24 mouse cellular contexts compared by ENCODE assay signal in the genomic region with DNA sequence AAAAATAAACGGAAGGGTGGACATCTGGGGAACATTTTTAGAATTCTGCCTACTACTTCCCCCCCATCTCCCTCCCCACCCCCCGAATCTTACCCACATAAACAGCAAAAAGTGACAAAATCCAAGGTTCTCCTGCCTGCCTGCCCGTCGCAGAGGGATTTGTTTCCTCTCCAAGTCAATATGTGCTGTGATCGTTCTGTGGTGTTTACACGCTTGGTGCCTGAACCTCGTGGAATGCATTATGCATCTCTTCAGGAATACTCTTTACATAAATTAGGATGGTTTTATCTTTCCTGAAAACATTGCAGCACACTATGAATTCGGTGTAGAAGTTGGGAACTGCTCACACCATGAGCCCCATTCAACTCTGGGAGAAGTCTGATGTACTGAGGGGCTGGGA. TPM values are rescaled to one million over a fixed set of nuclear protein-coding genes. Genes with fewer than 3 reads are reported as not detected.
"Had no signal": no experiment of that assay in that cellular context is flagged by ENCODE, and none has a peak within 500 bp of the region (broad histone marks: within the 10 kb centered on the region; RNA-seq: fewer than 3 reads in every experiment).

No protein-coding gene starts in this region.

- H3K9me3 ChIP-seq: lung, embryonic 15.5 days; midbrain, embryonic 10.5 days; midbrain, embryonic 12.5 days; midbrain, embryonic 15.5 days; neural tube, embryonic 13.5 days; neural tube, embryonic 15.5 days; stomach, embryonic 15.5 days had no signal

- H3K9ac ChIP-seq: liver, postnatal 0 days; lung, embryonic 15.5 days; midbrain, embryonic 12.5 days; midbrain, embryonic 15.5 days; neural tube, embryonic 13.5 days; neural tube, embryonic 15.5 days; stomach, embryonic 15.5 days had no signal

- ATAC-seq: liver, postnatal 0 days; lung, postnatal 0 days; midbrain, embryonic 15.5 days had no signal

- H3K27me3 ChIP-seq: lung, embryonic 15.5 days; midbrain, embryonic 12.5 days; midbrain, embryonic 15.5 days; neural tube, embryonic 13.5 days; neural tube, embryonic 15.5 days; stomach, embryonic 15.5 days had no signal

- H3K4me2 ChIP-seq: lung, embryonic 15.5 days; midbrain, embryonic 12.5 days; midbrain, embryonic 15.5 days; neural tube, embryonic 13.5 days; neural tube, embryonic 15.5 days; stomach, embryonic 15.5 days had no signal

- H3K36me3 ChIP-seq: lung, embryonic 15.5 days; midbrain, embryonic 10.5 days; midbrain, embryonic 12.5 days; midbrain, embryonic 15.5 days; neural tube, embryonic 13.5 days; neural tube, embryonic 15.5 days; stomach, embryonic 15.5 days had no signal

- DNase-seq: liver, postnatal 0 days; lung, adult 2 months; lung, postnatal 4 days; retina, postnatal 1 day; right cerebral cortex, adult 18-20 months; thymus, adult 2 months; thymus, postnatal 25 days; thymus, postnatal 4 days had no signal

- H3K27ac ChIP-seq: lung, embryonic 15.5 days; midbrain, embryonic 10.5 days; midbrain, embryonic 12.5 days; midbrain, embryonic 15.5 days; neural tube, embryonic 13.5 days; neural tube, embryonic 15.5 days; stomach, embryonic 15.5 days; stomach, postnatal 0 days had no signal

- H3K4me1 ChIP-seq: lung, embryonic 15.5 days; midbrain, embryonic 10.5 days; midbrain, embryonic 12.5 days; stomach, embryonic 15.5 days had no signal

- H3K4me3 ChIP-seq: lung, embryonic 15.5 days; midbrain, embryonic 10.5 days; midbrain, embryonic 12.5 days; midbrain, embryonic 15.5 days; myocyte; neural tube, embryonic 13.5 days; neural tube, embryonic 15.5 days; stomach, embryonic 15.5 days had no signal

RNA-seq across cellular contexts. Expression of gene Clrn3, which starts 35.6 kb away (rescaled TPM):
- total RNA-seq: megakaryocyte, adult 5-6 weeks; megakaryocyte-erythroid progenitor cell, adult 5-6 weeks had no signal
- polyA plus RNA-seq: liver, postnatal 0 days; lung, adult 2 months; lung, postnatal 0 days; midbrain, embryonic 10.5 days; midbrain, embryonic 12.5 days; midbrain, embryonic 15.5 days; myocyte; neural tube, embryonic 11.5 days; neural tube, embryonic 13.5 days; neural tube, embryonic 15.5 days; spleen, adult 2 months; testis, adult 2 months; urinary bladder, adult 2 months had no signal
